Mouse (Mus musculus): Measurements from ENCODE around the gene Ston1. TPM values are rescaled to one million over a fixed set of nuclear protein-coding genes. Genes with fewer than 3 reads are reported as not detected.

Gene Ston1
- polyA plus RNA-seq, 1 experiment from 2014 or later = 5.2 TPM

DNA sequence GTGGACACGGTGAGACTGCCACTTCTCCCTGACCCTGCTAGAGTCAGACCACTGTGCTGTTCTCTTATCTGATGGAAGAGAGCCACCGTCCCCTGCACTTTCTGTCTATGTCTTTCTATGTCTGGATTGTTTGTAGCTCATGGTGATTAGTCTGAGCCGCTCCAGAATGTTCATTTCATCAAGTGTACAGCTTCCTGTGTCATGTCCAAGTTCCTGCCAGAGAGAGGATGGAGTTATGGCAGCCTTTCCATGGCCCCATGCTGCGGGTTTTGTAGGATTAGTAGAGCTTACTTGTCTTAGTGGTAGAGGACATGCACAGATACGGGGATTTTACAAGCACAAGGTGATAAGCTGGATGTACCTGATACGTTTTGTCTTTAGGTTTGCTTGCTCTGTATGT is 16.9 kb upstream of the Ston1 start:
- Histone ChIP-seq H3K4me1 (ENCODE audit: control insufficient read depth, insufficient read depth, low read length) (no peaks in the 10 kb centered on the region), H3K4me3 (ENCODE audit: low read depth, low read length) (no peak overlapping the region), H3K4me2 (ENCODE audit: low read depth, severe bottlenecking) (no peak overlapping the region), H3K27me3 (ENCODE audit: control insufficient read depth, insufficient read depth, low read length) (no peaks in the 10 kb centered on the region), H3K27ac (replicated peaks; ENCODE audit: low read depth, low read length) (no peak overlapping the region), H3K36me3 (ENCODE audit: control insufficient read depth, insufficient read depth, low read length) (peaks cover 4% of the 10 kb centered on the region; the same call in 1 of the 2 replicates), H3K9me3 (ENCODE audit: control insufficient read depth, low read length) (no peaks in the 10 kb centered on the region), H3K9ac (ENCODE audit: low read length) (no peak overlapping the region)
- DNase-seq (ENCODE audit: low spot score) = no peak
- 86% methylated on average over 6 of the region's 6 CpGs for WGBS
- no peak for ATAC-seq (ENCODE audit: insufficient number of reproducible peaks, low FRiP score, low TSS enrichment, low read depth)

GRCm38 (mm10) chr17:88581511-88582021 is 15.9 kb upstream of the Ston1 start:
- H3K27me3 ChIP-seq (ENCODE audit: control insufficient read depth, insufficient read depth, low read length) = no peaks in the 10 kb centered on the region
- H3K9me3 ChIP-seq (ENCODE audit: control insufficient read depth, low read length) = no peaks in the 10 kb centered on the region
- ATAC-seq (ENCODE audit: insufficient number of reproducible peaks, low FRiP score, low TSS enrichment, low read depth) (no peak), DNase-seq (ENCODE audit: low spot score) (no peak)
- peaks cover 4% of the 10 kb centered on the region; the same call in 1 of the 2 replicates for H3K36me3 ChIP-seq (ENCODE audit: control insufficient read depth, insufficient read depth, low read length)
- H3K9ac ChIP-seq (ENCODE audit: low read length) = no peak overlapping the region
- H3K4me2 ChIP-seq (ENCODE audit: low read depth, severe bottlenecking) = no peak overlapping the region
- no peak overlapping the region for H3K27ac ChIP-seq (replicated peaks; ENCODE audit: low read depth, low read length)
- H3K4me1 ChIP-seq (ENCODE audit: control insufficient read depth, insufficient read depth, low read length) = no peaks in the 10 kb centered on the region
- 79% methylated on average over 6 of the region's 6 CpGs for WGBS
- no peak overlapping the region for H3K4me3 ChIP-seq (ENCODE audit: low read depth, low read length)

- DNase-seq (ENCODE audit: low spot score) (no peak), ATAC-seq (ENCODE audit: insufficient number of reproducible peaks, low FRiP score, low TSS enrichment, low read depth) (no peak)
- 72% methylated on average over 11 of the region's 11 CpGs for WGBS
- no peaks in the 10 kb centered on the region for H3K9me3 ChIP-seq (ENCODE audit: control insufficient read depth, low read length)
- H3K4me1 ChIP-seq (ENCODE audit: control insufficient read depth, insufficient read depth, low read length) = no peaks in the 10 kb centered on the region
- no peak overlapping the region for H3K27ac ChIP-seq (replicated peaks; ENCODE audit: low read depth, low read length)
- no peaks in the 10 kb centered on the region for H3K27me3 ChIP-seq (ENCODE audit: control insufficient read depth, insufficient read depth, low read length)
- H3K9ac ChIP-seq (ENCODE audit: low read length) = no peak overlapping the region
- peaks cover 4% of the 10 kb centered on the region; the same call in 1 of the 2 replicates for H3K36me3 ChIP-seq (ENCODE audit: control insufficient read depth, insufficient read depth, low read length)
- no peak overlapping the region for H3K4me2 ChIP-seq (ENCODE audit: low read depth, severe bottlenecking)
- no peak overlapping the region for H3K4me3 ChIP-seq (ENCODE audit: low read depth, low read length)
Observed at GRCm38 (mm10) chr17:88582999-88583398, 14.5 kb upstream of the Ston1 start.

DNA sequence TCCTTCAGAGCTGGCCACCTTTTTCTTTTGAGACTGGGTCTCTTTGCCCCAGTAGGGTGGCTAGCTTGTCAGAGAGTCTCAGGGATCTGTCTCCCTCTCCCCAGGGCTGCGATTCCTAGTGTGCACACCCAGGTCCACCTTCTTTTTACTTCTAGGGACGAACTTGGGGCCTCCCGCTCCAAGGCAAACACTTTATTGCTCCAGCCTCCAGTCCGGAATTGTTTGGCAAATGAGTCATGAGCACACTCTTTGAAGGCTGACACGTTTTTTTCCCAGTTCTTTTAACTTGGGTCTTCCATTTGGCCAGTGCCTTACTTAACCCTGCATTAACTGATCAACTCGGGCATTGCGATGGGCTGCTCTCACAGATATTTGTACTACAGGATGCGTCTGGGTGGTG is 14.1 kb upstream of the Ston1 start:
- no peak overlapping the region for H3K27ac ChIP-seq (replicated peaks; ENCODE audit: low read depth, low read length)
- no peak overlapping the region for H3K4me2 ChIP-seq (ENCODE audit: low read depth, severe bottlenecking)
- H3K9me3 ChIP-seq (ENCODE audit: control insufficient read depth, low read length) = no peaks in the 10 kb centered on the region
- no peak overlapping the region for H3K4me3 ChIP-seq (ENCODE audit: low read depth, low read length)
- 68% methylated on average over 8 of the region's 8 CpGs for WGBS
- H3K4me1 ChIP-seq (ENCODE audit: control insufficient read depth, insufficient read depth, low read length) = no peaks in the 10 kb centered on the region
- H3K27me3 ChIP-seq (ENCODE audit: control insufficient read depth, insufficient read depth, low read length) = no peaks in the 10 kb centered on the region
- DNase-seq (ENCODE audit: low spot score) = no peak
- ATAC-seq (ENCODE audit: insufficient number of reproducible peaks, low FRiP score, low TSS enrichment, low read depth) = no peak
- H3K9ac ChIP-seq (ENCODE audit: low read length) = no peak overlapping the region
- H3K36me3 ChIP-seq (ENCODE audit: control insufficient read depth, insufficient read depth, low read length) = peaks cover 4% of the 10 kb centered on the region; the same call in 1 of the 2 replicates

- no peak overlapping the region for H3K9ac ChIP-seq (ENCODE audit: low read length)
- no peaks in the 10 kb centered on the region for H3K27me3 ChIP-seq (ENCODE audit: control insufficient read depth, insufficient read depth, low read length)
- no peak overlapping the region for H3K4me3 ChIP-seq (ENCODE audit: low read depth, low read length)
- no peaks in the 10 kb centered on the region; the same call in 1 of the 2 replicates for H3K36me3 ChIP-seq (ENCODE audit: control insufficient read depth, insufficient read depth, low read length)
- no peaks in the 10 kb centered on the region for H3K4me1 ChIP-seq (ENCODE audit: control insufficient read depth, insufficient read depth, low read length)
- H3K27ac ChIP-seq (replicated peaks; ENCODE audit: low read depth, low read length) = no peak overlapping the region
- DNase-seq (ENCODE audit: low spot score) (no peak), ATAC-seq (ENCODE audit: insufficient number of reproducible peaks, low FRiP score, low TSS enrichment, low read depth) (no peak)
- WGBS = 85% methylated on average over 15 of the region's 15 CpGs
- no peak overlapping the region for H3K4me2 ChIP-seq (ENCODE audit: low read depth, severe bottlenecking)
- H3K9me3 ChIP-seq (ENCODE audit: control insufficient read depth, low read length) = no peaks in the 10 kb centered on the region
Observed at GRCm38 (mm10) chr17:88587371-88587770, 10.1 kb upstream of the Ston1 start.

DNA sequence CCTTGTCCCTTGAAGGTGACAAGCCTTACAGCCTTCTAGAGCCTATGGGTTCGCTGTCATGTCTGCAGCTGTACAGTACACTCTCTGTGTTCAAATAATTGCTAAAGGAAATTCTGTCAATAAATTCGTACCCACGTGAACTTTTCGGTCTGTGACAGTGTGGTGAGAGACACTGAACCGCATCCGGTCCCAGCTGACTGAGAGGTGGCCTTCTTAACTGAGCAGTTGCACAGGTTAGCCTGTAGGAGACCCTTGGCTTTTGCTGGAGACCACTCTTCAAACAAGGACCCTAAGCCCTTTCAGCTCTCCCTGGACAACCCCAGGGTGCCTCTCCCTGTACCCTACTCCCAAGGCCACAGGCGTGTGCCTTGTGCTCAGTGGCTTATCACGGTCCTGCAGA is 9.3 kb upstream of the Ston1 start:
- no peaks in the 10 kb centered on the region for H3K27me3 ChIP-seq (ENCODE audit: control insufficient read depth, insufficient read depth, low read length)
- H3K9me3 ChIP-seq (ENCODE audit: control insufficient read depth, low read length) = no peaks in the 10 kb centered on the region
- no peak for DNase-seq (ENCODE audit: low spot score)
- no peaks in the 10 kb centered on the region for H3K4me1 ChIP-seq (ENCODE audit: control insufficient read depth, insufficient read depth, low read length)
- no peak overlapping the region for H3K4me3 ChIP-seq (ENCODE audit: low read depth, low read length)
- H3K27ac ChIP-seq (replicated peaks; ENCODE audit: low read depth, low read length) = no peak overlapping the region
- no peak overlapping the region for H3K4me2 ChIP-seq (ENCODE audit: low read depth, severe bottlenecking)
- WGBS = 91% methylated on average over 8 of the region's 8 CpGs
- H3K9ac ChIP-seq (ENCODE audit: low read length) = no peak overlapping the region
- no peaks in the 10 kb centered on the region; the same call in 1 of the 2 replicates for H3K36me3 ChIP-seq (ENCODE audit: control insufficient read depth, insufficient read depth, low read length)
- no peak for ATAC-seq (ENCODE audit: insufficient number of reproducible peaks, low FRiP score, low TSS enrichment, low read depth)

DNA sequence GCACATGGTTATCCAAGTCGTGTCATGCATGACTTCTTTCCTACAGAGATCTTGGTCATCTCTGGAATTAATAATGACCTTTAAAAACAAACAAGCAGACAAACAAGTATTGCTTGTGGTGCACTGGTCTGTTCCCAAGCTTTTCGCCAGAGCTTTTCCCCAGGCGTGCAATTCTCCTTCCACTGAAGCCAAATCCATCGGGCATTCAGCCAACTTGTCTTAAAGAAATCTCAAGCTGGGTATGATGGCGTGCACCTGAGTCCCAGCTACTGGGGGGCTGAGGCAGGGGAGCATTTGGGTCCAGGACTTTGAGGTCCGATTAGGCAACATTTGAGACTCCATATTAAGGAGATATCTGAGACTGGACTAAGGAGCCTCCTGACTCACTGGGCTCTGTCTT is 7.2 kb upstream of the Ston1 start:
- Histone ChIP-seq H3K9me3 (ENCODE audit: control insufficient read depth, low read length) (no peaks in the 10 kb centered on the region), H3K4me1 (ENCODE audit: control insufficient read depth, insufficient read depth, low read length) (no peaks in the 10 kb centered on the region), H3K36me3 (ENCODE audit: control insufficient read depth, insufficient read depth, low read length) (no peaks in the 10 kb centered on the region; the same call in 1 of the 2 replicates), H3K27ac (replicated peaks; ENCODE audit: low read depth, low read length) (no peak overlapping the region), H3K4me3 (ENCODE audit: low read depth, low read length) (no peak overlapping the region), H3K9ac (ENCODE audit: low read length) (no peak overlapping the region), H3K27me3 (ENCODE audit: control insufficient read depth, insufficient read depth, low read length) (no peaks in the 10 kb centered on the region), H3K4me2 (ENCODE audit: low read depth, severe bottlenecking) (no peak overlapping the region)
- ATAC-seq (ENCODE audit: insufficient number of reproducible peaks, low FRiP score, low TSS enrichment, low read depth) (no peak), DNase-seq (ENCODE audit: low spot score) (no peak)
- WGBS = 88% methylated on average over 6 of the region's 6 CpGs

DNA sequence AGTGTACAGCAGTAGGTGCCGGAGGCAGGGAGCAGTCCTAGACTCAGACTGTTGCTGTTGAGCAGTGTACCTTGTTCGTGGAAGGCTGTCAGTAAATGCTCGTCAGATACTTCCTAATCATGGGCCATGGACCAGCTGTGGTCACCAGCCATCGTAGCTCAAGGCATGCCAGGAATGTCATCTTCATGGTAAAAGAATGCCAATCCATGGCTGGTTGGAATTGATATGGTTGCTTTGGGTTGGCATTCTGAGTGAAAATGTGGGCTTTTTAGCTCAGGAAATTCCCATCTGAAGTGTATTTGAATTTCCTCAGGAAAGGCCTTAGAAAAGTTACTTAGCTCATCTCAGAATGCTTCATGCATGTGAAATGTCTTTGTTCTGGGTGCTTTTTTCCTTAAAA is 2.4 kb upstream of the Ston1 start:
- no peak overlapping the region for H3K4me2 ChIP-seq (ENCODE audit: low read depth, severe bottlenecking)
- DNase-seq (ENCODE audit: low spot score) (no peak), ATAC-seq (ENCODE audit: insufficient number of reproducible peaks, low FRiP score, low TSS enrichment, low read depth) (no peak)
- peaks cover 15% of the 10 kb centered on the region for H3K4me1 ChIP-seq (ENCODE audit: control insufficient read depth, insufficient read depth, low read length)
- no peak overlapping the region for H3K9ac ChIP-seq (ENCODE audit: low read length)
- H3K27ac ChIP-seq (replicated peaks; ENCODE audit: low read depth, low read length) = no peak overlapping the region
- H3K27me3 ChIP-seq (ENCODE audit: control insufficient read depth, insufficient read depth, low read length) = no peaks in the 10 kb centered on the region
- H3K36me3 ChIP-seq (ENCODE audit: control insufficient read depth, insufficient read depth, low read length) = no peaks in the 10 kb centered on the region
- H3K9me3 ChIP-seq (ENCODE audit: control insufficient read depth, low read length) = no peaks in the 10 kb centered on the region
- 80% methylated on average over 4 of the region's 4 CpGs for WGBS
- H3K4me3 ChIP-seq (ENCODE audit: low read depth, low read length) = no peak overlapping the region

GRCm38 (mm10) chr17:88596068-88596467 is 1.4 kb upstream of the Ston1 start:
- DNase-seq (ENCODE audit: low spot score) (no peak), ATAC-seq (ENCODE audit: insufficient number of reproducible peaks, low FRiP score, low TSS enrichment, low read depth) (no peak)
- H3K9me3 ChIP-seq (ENCODE audit: control insufficient read depth, low read length) = no peaks in the 10 kb centered on the region
- H3K4me1 ChIP-seq (ENCODE audit: control insufficient read depth, insufficient read depth, low read length) = peaks cover 15% of the 10 kb centered on the region
- H3K4me3 ChIP-seq (ENCODE audit: low read depth, low read length) = no peak overlapping the region
- H3K27ac ChIP-seq (replicated peaks; ENCODE audit: low read depth, low read length) = no peak overlapping the region
- H3K36me3 ChIP-seq (ENCODE audit: control insufficient read depth, insufficient read depth, low read length) = no peaks in the 10 kb centered on the region
- WGBS = 66% methylated on average over 4 of the region's 4 CpGs
- no peak overlapping the region for H3K4me2 ChIP-seq (ENCODE audit: low read depth, severe bottlenecking)
- no peaks in the 10 kb centered on the region for H3K27me3 ChIP-seq (ENCODE audit: control insufficient read depth, insufficient read depth, low read length)
- no peak overlapping the region for H3K9ac ChIP-seq (ENCODE audit: low read length)
